Mouse (Mus musculus): ENCODE data around the gene Sp1.

Sp1 gene

GRCm38 (mm10) chr15:102433173-102433572, 27.2 kb downstream of the Sp1 start:
- no peak for DNase-seq (ENCODE audit: low read depth, low spot score)

GRCm38 (mm10) chr15:102442490-102442889, 36.5 kb downstream of the Sp1 start:
- peak; percentile 85 for DNase-seq (ENCODE audit: low read depth, low spot score)

GRCm38 (mm10) chr15:102445146-102445545, 39.2 kb downstream of the Sp1 start, which contains the start of gene Amhr2:
TSS of gene Amhr2 (plus strand) at chr15:102445367.
- DNase-seq (ENCODE audit: low read depth, low spot score), result no peak

- DNase-seq (ENCODE audit: low read depth, low spot score), result no peak
Measured at GRCm38 (mm10) chr15:102446448-102446847, 40.5 kb downstream of the Sp1 start.

GRCm38 (mm10) chr15:102449366-102449765, 43.4 kb downstream of the Sp1 start:
- DNase-seq (ENCODE audit: low read depth, low spot score), result no peak

- DNase-seq (ENCODE audit: low read depth, low spot score), result peak; percentile 73
Measured at GRCm38 (mm10) chr15:102450928-102451327, 45.0 kb downstream of the Sp1 start.

- peak; percentile 67 for DNase-seq (ENCODE audit: low read depth, low spot score)
Measured at GRCm38 (mm10) chr15:102451666-102452430, 45.9 kb downstream of the Sp1 start.

GRCm38 (mm10) chr15:102455993-102456392, 50.0 kb downstream of the Sp1 start:
- DNase-seq (ENCODE audit: low read depth, low spot score), result peak; percentile 88

GRCm38 (mm10) chr15:102458050-102458736, 52.2 kb downstream of the Sp1 start:
- DNase-seq (ENCODE audit: low read depth, low spot score), result no peak

- DNase-seq (ENCODE audit: low read depth, low spot score), result peak; percentile 98
Measured at GRCm38 (mm10) chr15:102458904-102459317, 53.0 kb downstream of the Sp1 start, which contains the start of gene Prr13. TSS of gene Prr13 (plus strand) at chr15:102459028.

- DNase-seq (ENCODE audit: low read depth, low spot score), result peak; percentile 50
Measured at GRCm38 (mm10) chr15:102459381-102459780, 53.4 kb downstream of the Sp1 start.

- DNase-seq (ENCODE audit: low read depth, low spot score), result peak; percentile 46
Measured at GRCm38 (mm10) chr15:102459847-102460246, 53.9 kb downstream of the Sp1 start.

GRCm38 (mm10) chr15:102460409-102460808, 54.5 kb downstream of the Sp1 start:
- no peak for DNase-seq (ENCODE audit: low read depth, low spot score)

GRCm38 (mm10) chr15:102460971-102461370, 55.0 kb downstream of the Sp1 start:
- DNase-seq (ENCODE audit: low read depth, low spot score), result peak; percentile 64

- peak; percentile 66 for DNase-seq (ENCODE audit: low read depth, low spot score)
Measured at GRCm38 (mm10) chr15:102461430-102462075, 55.6 kb downstream of the Sp1 start.

GRCm38 (mm10) chr15:102463666-102464065, 57.7 kb downstream of the Sp1 start:
- peak; percentile 75 for DNase-seq (ENCODE audit: low read depth, low spot score)

GRCm38 (mm10) chr15:102468675-102469370, 62.9 kb downstream of the Sp1 start:
- DNase-seq (ENCODE audit: low read depth, low spot score), result peak; percentile 60

GRCm38 (mm10) chr15:102470183-102470604, 64.3 kb downstream of the Sp1 start, which contains the start of gene Pcbp2:
TSS of gene Pcbp2 (plus strand) at chr15:102470539.
- peak; percentile 98 for DNase-seq (ENCODE audit: low read depth, low spot score)

GRCm38 (mm10) chr15:102470605-102471294, 64.8 kb downstream of the Sp1 start:
- peak; percentile 84 for DNase-seq (ENCODE audit: low read depth, low spot score)

- no peak for DNase-seq (ENCODE audit: low read depth, low spot score)
Measured at GRCm38 (mm10) chr15:102471295-102471645, 65.3 kb downstream of the Sp1 start.

GRCm38 (mm10) chr15:102471727-102472126, 65.8 kb downstream of the Sp1 start:
- DNase-seq (ENCODE audit: low read depth, low spot score), result no peak

Measured in R1 (cell line).